Mouse (Mus musculus): Measurements from ENCODE around the gene Atp5h.
A peak's percentile ranks its signal among the peaks of the same experiment; 100 is the strongest.

Gene Atp5h

DNA sequence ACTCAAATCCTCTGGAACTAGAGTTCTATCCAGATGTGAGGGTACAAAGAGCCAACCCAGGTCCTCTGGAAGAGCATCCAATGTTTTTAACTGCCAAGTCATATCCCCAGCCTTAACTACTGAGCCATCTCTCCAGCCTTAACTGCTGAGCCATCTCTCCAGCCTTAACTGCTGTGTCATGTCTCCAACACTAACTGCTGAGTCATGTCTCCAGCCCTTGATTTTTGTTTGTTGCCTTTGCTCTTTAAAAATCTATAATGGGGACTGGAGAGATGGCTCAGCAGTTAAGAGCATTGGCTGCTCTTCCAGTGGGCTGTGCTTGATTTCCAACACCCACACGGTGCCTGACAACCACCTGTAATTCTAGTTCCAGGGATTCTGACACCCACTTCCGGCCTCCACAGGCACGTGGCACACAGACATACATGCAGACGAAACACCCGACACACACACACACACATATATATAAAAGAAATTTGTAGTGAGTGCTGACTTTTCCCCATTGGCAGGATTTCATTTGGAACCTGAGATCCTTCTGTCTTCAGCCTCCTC lies 17.9 kb upstream of the Atp5h start:
- DNase-seq = no peak

GRCm38 (mm10) chr11:115435596-115436337 lies 16.0 kb upstream of the Atp5h start:
- no peak for DNase-seq

GRCm38 (mm10) chr11:115433342-115433741 lies 13.6 kb upstream of the Atp5h start:
- no peak for DNase-seq

DNA sequence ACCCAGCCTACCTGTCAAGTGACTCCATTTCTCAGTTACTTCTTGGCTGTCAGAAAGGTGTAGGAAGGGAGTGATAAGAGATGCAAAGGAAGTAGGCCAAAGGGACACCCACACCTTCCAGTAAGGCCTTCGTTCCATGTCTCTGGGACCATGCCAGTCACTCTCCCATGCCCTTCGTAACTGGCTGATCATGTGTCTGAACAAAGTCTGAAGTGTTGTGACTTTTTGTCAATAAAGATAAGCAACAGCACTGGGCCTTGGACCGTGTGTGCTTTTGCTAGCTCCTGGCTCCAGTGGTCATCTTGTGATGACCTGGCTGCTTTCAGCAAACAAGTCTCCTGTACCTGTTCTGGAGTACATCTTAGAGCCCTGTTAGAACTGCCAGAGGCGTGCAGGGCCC lies 13.1 kb upstream of the Atp5h start:
- DNase-seq = no peak

- no peak for DNase-seq
These were observed 10.8 kb upstream of the Atp5h start for GRCm38 (mm10) chr11:115430561-115430960.

- no peak for DNase-seq
These were observed 9.5 kb upstream of the Atp5h start for GRCm38 (mm10) chr11:115429307-115429706.

DNA sequence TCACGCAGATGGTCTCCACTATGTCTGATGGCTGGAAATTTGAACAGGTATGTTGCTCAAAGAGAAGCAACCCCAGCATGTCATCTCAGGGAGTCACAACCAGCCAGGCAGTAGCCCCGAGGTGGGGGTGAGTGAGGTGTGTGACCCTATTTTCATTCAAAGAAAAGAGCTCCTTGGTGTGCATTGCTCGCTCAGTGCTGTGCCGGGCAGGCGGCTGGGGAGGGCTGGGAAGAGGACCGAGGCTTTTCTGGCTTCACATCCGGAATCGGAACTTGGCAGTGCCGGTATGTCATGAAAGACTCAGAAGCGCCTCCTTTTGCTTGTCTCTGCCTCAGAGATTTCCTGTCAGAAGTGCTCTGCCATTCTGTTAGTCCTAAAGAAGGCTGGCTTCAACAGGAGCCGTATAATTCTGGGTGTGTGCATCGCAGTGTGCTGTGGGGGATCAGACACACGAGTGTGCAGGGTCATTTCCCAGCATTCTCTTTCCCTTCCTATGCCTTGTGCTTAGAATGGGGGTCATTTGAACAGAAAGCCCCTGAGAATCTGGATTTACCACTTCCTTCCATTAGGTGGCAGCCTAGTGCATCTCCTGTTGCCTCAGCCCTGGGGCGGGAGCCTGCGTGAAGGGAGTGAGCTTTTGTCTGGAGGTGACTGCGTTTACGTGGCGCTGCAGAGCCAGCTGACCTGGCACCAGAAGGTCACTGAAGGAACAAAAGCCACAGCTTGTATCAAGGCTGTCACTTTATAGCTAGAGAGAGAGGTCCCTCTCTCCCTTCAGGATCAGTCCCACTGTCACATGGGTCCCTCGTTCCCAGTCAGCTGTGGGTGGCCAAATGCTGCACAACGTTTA lies 7.9 kb upstream of the Atp5h start:
- peak; percentile 83 for DNase-seq

DNA sequence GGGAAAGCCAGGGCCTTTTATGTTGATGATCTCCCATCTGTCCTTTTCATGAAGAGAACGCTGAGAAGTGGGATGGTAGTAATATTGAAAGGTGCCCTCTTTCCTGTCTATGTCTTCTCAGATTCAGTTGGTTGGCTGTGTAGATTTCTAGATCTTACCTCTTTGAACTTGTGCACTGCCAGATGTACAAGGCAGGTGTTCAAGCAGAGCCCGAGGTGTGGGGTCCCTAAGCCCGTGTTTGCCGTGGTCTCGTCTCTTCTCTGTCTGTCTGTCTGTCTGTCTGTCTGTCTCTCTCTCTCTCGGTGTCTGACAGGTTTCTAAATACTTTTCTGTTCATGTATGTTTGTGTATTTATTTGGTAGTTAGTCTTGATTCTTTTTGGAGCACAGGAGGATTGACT lies 5.9 kb upstream of the Atp5h start:
- DNase-seq = no peak

- no peak for DNase-seq
These were observed 4.9 kb upstream of the Atp5h start for GRCm38 (mm10) chr11:115424666-115425065.

GRCm38 (mm10) chr11:115423091-115423490 lies 3.3 kb upstream of the Atp5h start:
- DNase-seq = no peak

DNA sequence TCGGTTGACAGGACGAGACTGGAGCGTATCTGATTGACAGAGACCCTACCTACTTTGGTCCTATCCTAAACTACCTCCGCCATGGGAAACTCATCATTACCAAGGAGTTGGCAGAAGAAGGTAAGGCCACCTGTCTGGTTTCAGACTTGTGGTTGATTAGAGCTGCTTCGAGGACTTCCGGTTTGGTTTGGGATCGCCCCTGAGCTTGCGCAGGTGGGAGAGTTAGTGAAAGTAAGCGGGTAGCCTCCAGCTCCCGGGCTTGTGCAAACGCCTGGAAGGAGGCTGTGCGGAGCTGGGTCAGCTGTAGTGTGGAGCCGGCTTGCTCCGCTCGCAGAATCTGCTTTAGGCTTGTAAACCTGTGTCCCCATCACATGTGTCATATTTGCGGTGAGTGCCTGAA lies 2.2 kb upstream of the Atp5h start:
- DNase-seq = no peak

DNA sequence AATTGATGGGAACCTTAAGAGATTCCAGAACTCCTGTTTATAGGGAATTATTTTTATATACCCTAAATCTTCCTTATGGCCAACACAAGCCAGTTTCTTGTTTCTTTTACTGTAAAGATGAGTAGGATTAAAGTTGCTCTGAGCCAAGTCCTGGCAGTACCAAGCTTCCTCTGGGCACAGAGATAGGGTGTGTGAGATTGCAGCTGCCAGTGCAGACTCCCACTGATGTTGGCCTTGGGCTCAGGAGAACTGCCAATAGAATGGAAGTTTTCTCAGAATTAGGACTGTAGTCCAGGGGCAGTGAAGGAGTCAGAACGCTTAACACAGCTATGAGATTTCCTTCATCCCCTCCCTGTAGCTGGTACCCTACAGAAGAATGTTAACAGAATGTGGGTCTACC lies 1.6 kb upstream of the Atp5h start:
- DNase-seq = no peak

GRCm38 (mm10) chr11:115420336-115421190 lies 801 bp upstream of the Atp5h start:
- peak; percentile 67 for DNase-seq

DNA sequence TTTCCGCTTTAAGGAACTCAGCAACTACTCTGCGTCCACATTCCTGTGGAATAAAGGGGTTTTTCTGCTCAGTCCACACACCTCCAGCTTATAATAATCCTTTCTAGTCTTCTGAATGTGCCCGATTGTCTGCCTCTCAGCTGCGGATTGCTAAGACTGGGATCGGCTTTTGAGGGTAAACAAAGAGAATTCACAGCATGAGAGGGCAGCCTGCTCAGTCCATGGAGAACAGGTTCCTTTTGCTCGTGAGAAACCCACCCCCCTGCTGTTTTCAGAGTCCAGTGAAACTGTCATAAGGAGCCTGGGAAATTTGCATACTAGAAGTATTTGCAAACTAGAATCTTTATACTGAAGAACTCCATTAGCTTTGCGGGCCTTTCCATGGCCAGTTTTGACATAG lies 10.2 kb downstream of the Atp5h start:
- no peak for DNase-seq

DNA sequence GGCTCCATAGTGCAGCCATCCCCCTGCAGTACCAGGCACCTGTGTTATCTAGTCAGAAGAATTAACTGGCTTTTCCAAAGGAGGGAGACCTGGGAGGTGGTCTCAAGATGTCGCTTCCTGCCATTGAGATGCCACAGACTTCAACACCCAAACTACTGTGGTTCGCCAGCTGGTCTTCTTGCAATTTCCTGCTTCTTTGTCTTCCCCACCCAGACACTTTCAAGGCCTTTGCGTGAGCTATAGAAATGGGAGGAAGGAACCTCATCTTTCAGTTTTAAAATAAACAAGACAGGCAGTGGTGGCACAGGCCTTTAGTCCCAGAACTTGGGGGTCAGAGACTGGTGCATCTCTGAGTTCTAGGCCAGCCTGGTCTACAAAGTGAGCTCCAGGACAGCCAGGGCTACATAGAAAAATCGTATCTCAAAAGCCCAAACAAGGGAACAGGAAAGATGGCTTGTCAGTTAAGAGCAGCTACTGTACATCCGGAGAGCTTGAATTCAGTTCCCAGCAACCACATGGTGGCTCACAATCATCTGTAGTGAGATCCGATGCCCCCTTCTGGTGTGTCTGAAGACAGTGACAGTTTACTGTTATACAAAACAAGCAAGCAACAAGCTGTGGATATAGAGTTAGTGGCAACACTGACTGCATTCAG lies 11.4 kb downstream of the Atp5h start:
- DNase-seq = no peak

- DNase-seq = no peak
These were observed 12.8 kb downstream of the Atp5h start for GRCm38 (mm10) chr11:115406858-115407401.

DNA sequence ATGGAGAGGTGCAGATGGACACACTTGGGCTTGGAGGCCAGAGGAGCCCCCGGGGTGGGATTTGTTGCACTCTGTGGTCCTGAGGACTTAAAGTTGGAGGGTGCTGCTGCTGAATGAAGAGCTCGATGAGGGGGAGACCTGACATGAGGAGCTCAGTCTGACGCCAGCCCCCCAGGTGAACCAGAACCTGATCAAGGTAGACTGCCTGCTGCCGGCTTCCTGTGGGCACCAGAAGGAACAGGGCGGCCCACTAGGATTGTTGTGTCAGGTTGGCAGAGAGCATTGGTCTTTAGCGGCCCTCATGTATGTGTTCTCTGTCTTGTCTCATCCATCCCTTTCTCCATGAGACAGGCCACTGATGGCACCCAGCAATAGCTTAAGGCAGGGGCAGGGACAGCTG lies 14.0 kb downstream of the Atp5h start:
- DNase-seq = no peak

- DNase-seq = peak; percentile 86
These were observed 16.2 kb downstream of the Atp5h start, which contains the start of gene Mrpl58 for GRCm38 (mm10) chr11:115403338-115404124. TSS of gene Mrpl58 (plus strand) at chr11:115403752.

GRCm38 (mm10) chr11:115400630-115401391 lies 19.0 kb downstream of the Atp5h start:
- no peak for DNase-seq

DNA sequence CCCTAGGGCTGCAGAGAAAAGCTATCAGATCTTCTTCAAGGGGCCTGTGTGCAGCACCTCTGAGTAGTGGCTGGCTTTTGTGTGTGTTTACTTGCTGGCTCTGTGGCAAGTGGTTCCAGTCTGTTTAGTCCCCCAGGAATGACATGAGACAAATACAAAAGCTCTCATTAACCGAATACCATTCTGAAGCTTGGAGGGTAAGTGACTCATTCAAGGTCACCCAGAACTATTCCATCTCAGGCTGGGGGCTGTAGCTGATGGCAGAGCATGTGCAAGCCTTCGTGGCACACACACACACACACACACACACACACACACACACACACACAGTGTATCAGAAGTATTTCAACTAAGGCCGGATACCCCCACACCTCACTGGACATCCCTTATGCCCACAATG lies 19.6 kb downstream of the Atp5h start:
- no peak for DNase-seq
